Mouse (Mus musculus) lung, postnatal 0 days (tissue): ENCODE measurements around the gene Dscam.

Experiments used
- CTCF ChIP-seq: IDR thresholded peaks from 2 replicates; pipeline ENCODE4 v1.5.1; 2016; ENCODE audit warnings: antibody characterized with exemption, mild to moderate bottlenecking
- EP300 ChIP-seq: IDR thresholded peaks from 2 replicates; pipeline ENCODE4 v1.6.1; 2016; ENCODE audit warnings: antibody characterized with exemption, mild to moderate bottlenecking, control low read depth

- no peak for TF ChIP-seq CTCF
- no peak for TF ChIP-seq EP300
These were observed 480.5 kb downstream of the Dscam start for GRCm38 (mm10) chr16:96690052-96690451.
